Mouse (Mus musculus): ENCODE data around the gene Plin1. TPM values are rescaled to one million over a fixed set of nuclear protein-coding genes. Genes with fewer than 3 reads are reported as not detected.

The Plin1 gene
- polyA plus RNA-seq, 1 experiment = 58.4 TPM

DNA sequence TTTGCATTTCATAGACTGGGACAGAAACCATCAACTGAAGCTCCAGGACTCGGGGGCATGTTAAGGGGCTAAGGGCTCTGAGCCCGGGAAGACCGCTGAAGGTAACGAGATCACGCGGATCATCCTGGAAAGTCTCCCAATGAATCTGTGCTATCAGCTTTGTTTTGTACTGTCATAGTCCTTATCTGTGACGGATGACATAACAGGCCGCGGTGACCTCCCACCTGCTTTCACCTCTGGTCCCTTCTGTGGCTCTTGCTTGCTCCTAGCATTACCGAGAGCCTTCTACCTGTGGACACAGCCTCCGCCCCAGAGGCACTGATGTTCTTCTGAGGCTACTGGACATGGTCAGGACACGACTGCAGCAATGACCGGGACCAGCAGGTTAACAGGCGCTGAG is 3.8 kb upstream of the Plin1 start:
- TF ChIP-seq CTCF (conservative IDR thresholded peaks at IDR 0.05; ENCODE audit: insufficient read depth, insufficient read length, low read depth, low read length) = no peak
- no peak for TF ChIP-seq POLR2A (IDR thresholded peaks at IDR 0.05; ENCODE audit: low read depth, low read length)
- Histone ChIP-seq H3K4me3 (ENCODE audit: insufficient read depth, low read depth, low read length) (no peak overlapping the region), H3K4me1 (ENCODE audit: control insufficient read depth, insufficient read depth, low read length) (peaks cover 13% of the 10 kb centered on the region; the same call in 1 of the 2 replicates), H3K27ac (ENCODE audit: insufficient read depth, low read depth, low read length) (no peak overlapping the region), H3K36me3 (ENCODE audit: control insufficient read depth, insufficient read depth, low read length) (no peaks in the 10 kb centered on the region), H3K27me3 (replicated peaks; ENCODE audit: control insufficient read depth, insufficient read depth, low read length) (no peaks in the 10 kb centered on the region)
- WGBS = 91% methylated on average over 14 of the region's 14 CpGs
- no peak for DNase-seq

GRCm38 (mm10) chr7:79734563-79734962 is 1.9 kb upstream of the Plin1 start:
- TF ChIP-seq POLR2A (IDR thresholded peaks at IDR 0.05; ENCODE audit: low read depth, low read length) (no peak), CTCF (conservative IDR thresholded peaks at IDR 0.05; ENCODE audit: insufficient read depth, insufficient read length, low read depth, low read length) (no peak)
- Histone ChIP-seq H3K4me3 (ENCODE audit: insufficient read depth, low read depth, low read length) (no peak overlapping the region), H3K4me1 (ENCODE audit: control insufficient read depth, insufficient read depth, low read length) (peaks cover 13% of the 10 kb centered on the region; the same call in 1 of the 2 replicates), H3K27ac (ENCODE audit: insufficient read depth, low read depth, low read length) (peak overlapping the region; percentile 65), H3K27me3 (replicated peaks; ENCODE audit: control insufficient read depth, insufficient read depth, low read length) (no peaks in the 10 kb centered on the region), H3K36me3 (ENCODE audit: control insufficient read depth, insufficient read depth, low read length) (no peaks in the 10 kb centered on the region)
- 36% methylated on average over 8 of the region's 8 CpGs for WGBS
- DNase-seq = peak; percentile 97

DNA sequence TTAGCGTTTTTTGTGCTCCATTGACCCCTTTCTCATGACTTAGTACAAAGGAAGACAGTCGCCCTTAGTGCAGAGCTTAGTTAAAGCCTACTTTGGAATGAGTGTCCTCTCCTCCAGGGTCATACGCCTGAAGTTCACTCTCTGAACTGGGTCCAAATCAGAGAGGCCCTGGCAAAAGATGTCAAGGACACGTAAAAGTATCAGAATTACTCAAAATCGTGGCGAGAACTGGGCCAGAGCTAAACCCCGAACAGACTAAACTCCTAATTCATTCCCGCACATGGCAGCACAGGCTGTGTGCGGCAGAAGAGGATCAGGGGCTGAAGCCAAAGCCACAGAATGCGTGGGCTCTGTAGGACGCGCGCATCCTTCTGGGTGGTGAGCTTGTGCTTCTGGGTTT is 1.3 kb downstream of the Plin1 start:
- peaks cover 13% of the 10 kb centered on the region; the same call in 1 of the 2 replicates for H3K4me1 ChIP-seq (ENCODE audit: control insufficient read depth, insufficient read depth, low read length)
- no peaks in the 10 kb centered on the region for H3K27me3 ChIP-seq (replicated peaks; ENCODE audit: control insufficient read depth, insufficient read depth, low read length)
- H3K36me3 ChIP-seq (ENCODE audit: control insufficient read depth, insufficient read depth, low read length) = no peaks in the 10 kb centered on the region
- no peak for DNase-seq
- no peak overlapping the region for H3K27ac ChIP-seq (ENCODE audit: insufficient read depth, low read depth, low read length)
- H3K4me3 ChIP-seq (ENCODE audit: insufficient read depth, low read depth, low read length) = no peak overlapping the region
- TF ChIP-seq POLR2A (IDR thresholded peaks at IDR 0.05; ENCODE audit: low read depth, low read length) (no peak), CTCF (conservative IDR thresholded peaks at IDR 0.05; ENCODE audit: insufficient read depth, insufficient read length, low read depth, low read length) (no peak)
- WGBS = 74% methylated on average over 13 of the region's 13 CpGs

DNA sequence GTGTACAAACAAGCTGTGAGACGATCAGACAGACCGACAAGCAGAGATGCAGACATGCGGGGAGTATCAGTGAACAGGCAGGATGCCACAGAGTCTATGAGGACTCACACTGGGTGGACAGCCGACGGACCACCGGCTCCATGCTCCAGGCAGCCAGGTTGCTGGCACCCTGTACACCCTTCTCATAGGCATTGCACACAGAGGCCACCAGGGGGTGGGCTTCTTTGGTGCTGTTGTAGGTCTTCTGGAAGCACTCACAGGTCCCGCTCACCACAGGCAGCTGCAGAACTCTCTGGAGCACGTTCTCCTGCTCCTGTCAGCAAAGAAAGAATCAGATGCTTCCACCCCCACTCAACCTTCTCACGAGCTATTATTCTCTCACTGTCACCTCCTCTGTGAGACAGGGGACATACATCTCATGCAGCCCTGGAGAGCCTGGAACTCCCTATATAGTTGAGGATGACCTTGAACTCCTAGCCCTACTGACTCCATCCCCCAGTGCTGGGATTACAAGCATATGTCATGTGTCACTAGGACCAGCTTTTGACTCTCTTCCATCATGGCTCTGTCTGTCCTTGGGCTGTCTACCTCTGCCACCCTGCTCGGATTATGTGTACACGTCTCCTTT is 2.8 kb downstream of the Plin1 start:
- WGBS = 61% methylated on average over 11 of the region's 11 CpGs
- no peaks in the 10 kb centered on the region for H3K27me3 ChIP-seq (replicated peaks; ENCODE audit: control insufficient read depth, insufficient read depth, low read length)
- no peak overlapping the region for H3K4me3 ChIP-seq (ENCODE audit: insufficient read depth, low read depth, low read length)
- H3K4me1 ChIP-seq (ENCODE audit: control insufficient read depth, insufficient read depth, low read length) = peaks cover 5% of the 10 kb centered on the region; the same call in 1 of the 2 replicates
- DNase-seq = no peak
- H3K27ac ChIP-seq (ENCODE audit: insufficient read depth, low read depth, low read length) = no peak overlapping the region
- no peak for TF ChIP-seq POLR2A (IDR thresholded peaks at IDR 0.05; ENCODE audit: low read depth, low read length)
- TF ChIP-seq CTCF (conservative IDR thresholded peaks at IDR 0.05; ENCODE audit: insufficient read depth, insufficient read length, low read depth, low read length) = peak; percentile 34; the same call in 1 of the 2 replicates
- no peaks in the 10 kb centered on the region for H3K36me3 ChIP-seq (ENCODE audit: control insufficient read depth, insufficient read depth, low read length)

DNA sequence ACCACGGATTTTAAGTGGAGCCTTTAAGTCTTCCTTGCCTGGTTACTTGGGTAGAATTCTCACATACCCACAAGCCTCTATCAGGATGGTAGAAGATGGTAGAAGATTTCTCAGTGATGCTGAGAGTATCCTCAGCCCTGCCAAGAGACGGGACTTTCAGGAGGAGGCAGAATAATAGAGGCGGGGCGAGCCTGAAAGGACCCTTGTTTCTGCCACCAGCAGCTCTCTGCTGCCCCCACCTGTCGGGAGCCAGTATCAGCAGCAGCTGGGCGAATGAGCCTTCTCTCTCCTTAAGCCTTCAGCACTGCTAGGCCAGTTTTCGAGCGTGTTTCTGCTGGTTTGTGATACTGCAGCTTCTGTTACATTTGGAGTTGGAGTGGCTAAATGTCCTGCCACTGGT is 3.5 kb downstream of the Plin1 start:
- 6% methylated on average over 8 of the region's 8 CpGs for WGBS
- DNase-seq = peak; percentile 64
- Histone ChIP-seq H3K27me3 (replicated peaks; ENCODE audit: control insufficient read depth, insufficient read depth, low read length) (no peaks in the 10 kb centered on the region), H3K4me3 (ENCODE audit: insufficient read depth, low read depth, low read length) (no peak overlapping the region), H3K4me1 (ENCODE audit: control insufficient read depth, insufficient read depth, low read length) (peaks cover 2% of the 10 kb centered on the region; the same call in 1 of the 2 replicates), H3K36me3 (ENCODE audit: control insufficient read depth, insufficient read depth, low read length) (no peaks in the 10 kb centered on the region), H3K27ac (ENCODE audit: insufficient read depth, low read depth, low read length) (no peak overlapping the region)
- TF ChIP-seq POLR2A (IDR thresholded peaks at IDR 0.05; ENCODE audit: low read depth, low read length) = no peak
- TF ChIP-seq CTCF (conservative IDR thresholded peaks at IDR 0.05; ENCODE audit: insufficient read depth, insufficient read length, low read depth, low read length) = peak; percentile 82

GRCm38 (mm10) chr7:79728219-79728618 is 4.5 kb downstream of the Plin1 start:
- Histone ChIP-seq H3K36me3 (ENCODE audit: control insufficient read depth, insufficient read depth, low read length) (no peaks in the 10 kb centered on the region), H3K4me1 (ENCODE audit: control insufficient read depth, insufficient read depth, low read length) (no peaks in the 10 kb centered on the region), H3K4me3 (ENCODE audit: insufficient read depth, low read depth, low read length) (no peak overlapping the region), H3K27ac (ENCODE audit: insufficient read depth, low read depth, low read length) (no peak overlapping the region), H3K27me3 (replicated peaks; ENCODE audit: control insufficient read depth, insufficient read depth, low read length) (no peaks in the 10 kb centered on the region)
- peak; percentile 71 for DNase-seq
- WGBS = 33% methylated on average over 6 of the region's 6 CpGs
- TF ChIP-seq POLR2A (IDR thresholded peaks at IDR 0.05; ENCODE audit: low read depth, low read length) (no peak), CTCF (conservative IDR thresholded peaks at IDR 0.05; ENCODE audit: insufficient read depth, insufficient read length, low read depth, low read length) (peak; percentile 87)

DNA sequence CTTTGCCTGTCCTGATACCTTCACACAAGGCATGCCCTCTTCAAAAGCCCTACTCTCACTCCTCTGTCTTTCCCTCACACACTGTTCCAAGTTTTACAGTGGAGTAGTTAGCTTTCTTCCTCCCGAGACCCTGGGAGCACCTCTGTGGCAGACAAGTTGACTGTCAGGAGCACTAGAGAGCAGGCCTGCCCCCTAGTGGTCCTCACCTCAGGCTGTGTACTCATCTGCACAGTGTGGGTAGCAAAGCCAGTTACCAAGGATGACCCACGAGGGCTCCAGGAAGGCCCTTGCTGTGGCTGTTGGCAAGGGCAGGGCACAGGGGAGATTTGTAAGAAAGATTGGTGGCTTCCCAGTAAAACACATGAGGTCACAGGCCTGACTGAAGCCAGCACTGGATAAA is 5.6 kb downstream of the Plin1 start:
- 17% methylated on average over 2 of the region's 2 CpGs for WGBS
- no peak overlapping the region for H3K27ac ChIP-seq (ENCODE audit: insufficient read depth, low read depth, low read length)
- no peaks in the 10 kb centered on the region for H3K36me3 ChIP-seq (ENCODE audit: control insufficient read depth, insufficient read depth, low read length)
- no peaks in the 10 kb centered on the region for H3K4me1 ChIP-seq (ENCODE audit: control insufficient read depth, insufficient read depth, low read length)
- H3K4me3 ChIP-seq (ENCODE audit: insufficient read depth, low read depth, low read length) = no peak overlapping the region
- DNase-seq = peak; percentile 63
- no peaks in the 10 kb centered on the region for H3K27me3 ChIP-seq (replicated peaks; ENCODE audit: control insufficient read depth, insufficient read depth, low read length)
- no peak for TF ChIP-seq POLR2A (IDR thresholded peaks at IDR 0.05; ENCODE audit: low read depth, low read length)
- peak; percentile 87 for TF ChIP-seq CTCF (conservative IDR thresholded peaks at IDR 0.05; ENCODE audit: insufficient read depth, insufficient read length, low read depth, low read length)
